Mouse (Mus musculus) hindbrain, embryonic 11.5 days (tissue): ENCODE data around the gene Sertad2. TPM values are rescaled to one million over a fixed set of nuclear protein-coding genes. Genes with fewer than 3 reads are reported as not detected.

Experiments used
- ATAC-seq: fragments of 200-750 bp; cut with Nextera tagmentation; 2 replicates; pipeline ENCODE4 v1.8.0; 2017; ENCODE audit warnings: mild to moderate bottlenecking, moderate TSS enrichment, moderate library complexity; ENCODE audit not compliant: low FRiP score
- DNase-seq: peaks from one replicate; pipeline ENCODE4 v3.0.0-alpha.2; 2015; ENCODE audit warnings: low spot score
- H3K27ac ChIP-seq: fragments of 300-500 bp; sonication (generic); 2 replicates; pipeline ENCODE4 v1.5.1; 2014; ENCODE audit warnings: mild to moderate bottlenecking, low read depth, low read length
- H3K27me3 ChIP-seq: fragments of 300-500 bp; sonication (generic); 2 replicates; pipeline ENCODE4 v1.6.1; 2014; ENCODE audit warnings: mild to moderate bottlenecking, low read length, moderate library complexity, mixed read lengths; ENCODE audit not compliant: control insufficient read depth, insufficient read depth
- H3K36me3 ChIP-seq: fragments of 300-500 bp; sonication (generic); 2 replicates; pipeline ENCODE4 v1.6.1; 2014; ENCODE audit warnings: mild to moderate bottlenecking, low read length, moderate library complexity, mixed read lengths; ENCODE audit not compliant: control insufficient read depth, insufficient read depth
- H3K4me1 ChIP-seq: fragments of 300-500 bp; sonication (generic); replicated peaks from 2 replicates; pipeline ENCODE4 v1.6.1; 2014; ENCODE audit warnings: low read length, mixed read lengths; ENCODE audit not compliant: control insufficient read depth, insufficient read depth
- H3K4me2 ChIP-seq: fragments of 300-500 bp; sonication (generic); replicated peaks from 2 replicates; pipeline ENCODE4 v1.6.1; 2014; ENCODE audit warnings: mild to moderate bottlenecking, low read depth, low read length
- H3K4me3 ChIP-seq: fragments of 300-500 bp; sonication (generic); 2 replicates; pipeline ENCODE4 v1.5.1; 2014; ENCODE audit warnings: low read depth, low read length
- H3K9ac ChIP-seq: fragments of 300-500 bp; sonication (generic); 2 replicates; pipeline ENCODE4 v1.6.1; 2014; ENCODE audit warnings: low read depth, low read length
- H3K9me3 ChIP-seq: fragments of 300-500 bp; sonication (generic); 2 replicates; pipeline ENCODE4 v1.6.1; 2016; ENCODE audit warnings: low read length; ENCODE audit not compliant: control insufficient read depth
- WGBS: fragments of 180-500 bp; shearing (Covaris S2); extraction: QIAGEN DNeasy Blood & Tissue Kit; methylation state at CpG from one replicate; pipeline ENCODE4 v1.1.7; 2014; 5-methylcytosine and 5-hydroxymethylcytosine counted together
- polyA plus RNA-seq: library from polyadenylated mRNA; unstranded; fragments of >200 nt; fragmentation: Nextera tagmentation; extraction: Ambion mirVana; gene quantifications from 2 replicates; pipeline ENCODE4 v1.2.1, GENCODE M21; 2014

Gene Sertad2
- polyA plus RNA-seq, 1 experiment from 2014 or later, result 24.4 TPM

GRCm38 (mm10) chr11:20524435-20524834 lies 18.6 kb upstream of the Sertad2 start:
- H3K9me3 ChIP-seq, result no peaks in the 10 kb centered on the region
- H3K36me3 ChIP-seq, result no peaks in the 10 kb centered on the region
- 85% methylated on average over 1 of the region's 1 CpGs for WGBS
- no peak overlapping the region for H3K9ac ChIP-seq
- no peak overlapping the region for H3K4me2 ChIP-seq
- no peak for ATAC-seq
- H3K27ac ChIP-seq, result no peak overlapping the region
- H3K4me3 ChIP-seq, result no peak overlapping the region
- no peaks in the 10 kb centered on the region for H3K27me3 ChIP-seq
- DNase-seq, result no peak
- no peaks in the 10 kb centered on the region for H3K4me1 ChIP-seq

DNA sequence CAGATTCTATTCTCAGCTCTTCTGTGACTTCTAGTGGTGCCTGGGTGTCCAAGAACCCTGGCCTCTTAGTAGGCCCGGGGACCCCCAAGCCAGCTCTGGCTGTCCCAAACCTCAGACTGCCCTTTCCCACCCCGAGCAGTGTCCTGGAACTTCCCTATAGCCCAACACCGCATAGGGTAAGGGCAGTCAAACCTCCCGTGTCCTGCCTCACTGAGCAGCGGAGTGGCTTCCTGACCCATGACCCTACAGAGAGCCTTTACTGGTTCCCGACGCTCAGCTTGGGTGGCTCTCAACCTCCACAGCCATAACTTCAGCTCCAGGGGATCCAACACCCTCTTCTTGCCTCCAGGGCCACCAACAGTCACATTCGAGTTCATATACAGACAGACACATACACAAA lies 17.1 kb upstream of the Sertad2 start:
- WGBS, result 69% methylated on average over 8 of the region's 8 CpGs
- no peak overlapping the region for H3K27ac ChIP-seq
- no peaks in the 10 kb centered on the region for H3K9me3 ChIP-seq
- H3K4me1 ChIP-seq, result no peaks in the 10 kb centered on the region
- DNase-seq (no peak), ATAC-seq (no peak)
- H3K36me3 ChIP-seq, result no peaks in the 10 kb centered on the region
- no peaks in the 10 kb centered on the region for H3K27me3 ChIP-seq
- no peak overlapping the region for H3K4me3 ChIP-seq
- no peak overlapping the region for H3K4me2 ChIP-seq
- no peak overlapping the region for H3K9ac ChIP-seq

- Histone ChIP-seq H3K36me3 (no peaks in the 10 kb centered on the region), H3K4me1 (no peaks in the 10 kb centered on the region), H3K4me3 (no peak overlapping the region), H3K27me3 (no peaks in the 10 kb centered on the region), H3K9ac (no peak overlapping the region), H3K9me3 (no peaks in the 10 kb centered on the region), H3K4me2 (no peak overlapping the region), H3K27ac (no peak overlapping the region)
- ATAC-seq (no peak), DNase-seq (no peak)
- WGBS, result 88% methylated on average over 3 of the region's 3 CpGs
Observed at GRCm38 (mm10) chr11:20527901-20528300, 15.2 kb upstream of the Sertad2 start.

- no peaks in the 10 kb centered on the region for H3K36me3 ChIP-seq
- no peak; the same call in 1 of the 2 replicates for ATAC-seq
- H3K4me3 ChIP-seq, result peak overlapping the region; percentile 47
- H3K4me2 ChIP-seq, result peak overlapping the region; percentile 81
- no peaks in the 10 kb centered on the region for H3K27me3 ChIP-seq
- H3K9me3 ChIP-seq, result no peaks in the 10 kb centered on the region
- no peaks in the 10 kb centered on the region for H3K4me1 ChIP-seq
- WGBS, result 35% methylated on average over 1 of the region's 1 CpGs
- H3K27ac ChIP-seq, result no peak overlapping the region
- peak overlapping the region; percentile 70 for H3K9ac ChIP-seq
- DNase-seq, result no peak
Observed at GRCm38 (mm10) chr11:20531682-20531991, 11.4 kb upstream of the Sertad2 start.

DNA sequence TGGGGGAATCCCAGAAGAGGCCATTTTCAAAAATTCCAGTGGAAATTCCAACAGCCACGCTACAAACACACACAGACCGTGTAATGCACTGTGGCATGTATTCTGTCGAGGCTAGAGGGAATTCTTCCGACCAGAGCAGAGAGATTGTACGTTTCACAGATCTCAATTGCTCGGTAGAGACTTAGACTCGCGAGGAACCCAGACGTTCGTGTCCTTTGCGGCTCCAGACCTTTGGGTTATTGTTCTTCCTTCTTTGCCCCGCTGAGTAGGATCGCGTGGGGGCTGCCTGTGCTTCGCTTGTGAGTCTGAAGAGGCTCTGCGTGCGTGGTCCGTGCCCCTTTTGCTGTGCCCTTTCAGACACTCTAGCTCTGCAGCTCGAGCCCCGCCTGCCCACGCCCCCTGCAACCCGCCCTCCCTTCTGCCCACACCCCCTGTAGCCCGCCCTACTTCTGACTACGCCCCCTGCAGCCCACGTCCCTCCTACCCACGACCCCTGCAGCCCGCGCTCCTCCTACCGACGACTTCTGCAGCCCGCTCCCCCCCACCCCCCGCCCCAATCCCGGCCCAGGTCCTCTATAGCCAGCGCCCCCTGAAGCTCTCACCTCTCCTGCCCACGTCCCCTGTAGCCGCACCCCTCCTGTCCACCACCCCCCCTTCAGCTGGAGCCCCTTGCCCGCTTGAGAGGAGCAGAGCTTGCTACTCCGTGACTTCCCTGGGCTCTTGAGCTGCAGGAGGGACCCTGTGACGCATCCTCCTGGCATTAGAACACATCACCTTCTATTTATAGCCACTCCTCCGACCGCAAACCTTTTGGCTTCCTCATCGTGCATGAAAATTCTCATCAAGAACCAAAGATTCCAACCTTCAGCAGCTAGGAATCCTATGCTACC lies 10.8 kb upstream of the Sertad2 start:
- under 1% methylated on average over 31 of the region's 42 CpGs for WGBS
- H3K4me1 ChIP-seq, result no peaks in the 10 kb centered on the region
- H3K36me3 ChIP-seq, result no peaks in the 10 kb centered on the region
- H3K4me2 ChIP-seq, result peak overlapping the region; percentile 81
- no peak overlapping the region for H3K27ac ChIP-seq
- no peaks in the 10 kb centered on the region for H3K9me3 ChIP-seq
- H3K27me3 ChIP-seq, result no peaks in the 10 kb centered on the region
- H3K9ac ChIP-seq, result peak overlapping the region; percentile 70
- ATAC-seq (peak; percentile 90), DNase-seq (peak; percentile 72)
- H3K4me3 ChIP-seq, result peak overlapping the region; percentile 47

DNA sequence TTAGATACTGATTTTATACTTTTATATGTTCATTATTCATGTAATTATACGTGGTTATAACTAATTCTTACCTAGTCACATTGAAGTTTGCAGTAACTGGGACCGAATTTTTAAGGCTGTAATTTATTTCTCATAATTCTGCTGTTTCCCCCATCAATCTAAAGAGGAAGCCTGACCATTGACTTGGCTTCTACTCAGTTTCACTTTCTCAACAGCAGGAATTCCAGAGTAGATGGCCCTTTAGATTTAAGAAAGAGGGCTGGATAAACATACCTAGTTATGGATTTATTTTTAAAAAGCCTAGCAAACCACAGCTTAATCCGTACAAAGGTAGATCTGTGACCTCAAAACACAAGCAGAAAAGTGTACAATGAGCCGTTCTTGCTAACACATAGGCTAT lies 9.8 kb upstream of the Sertad2 start:
- 86% methylated on average over 4 of the region's 4 CpGs for WGBS
- no peak for DNase-seq
- H3K4me1 ChIP-seq, result no peaks in the 10 kb centered on the region
- no peak overlapping the region for H3K4me3 ChIP-seq
- no peaks in the 10 kb centered on the region for H3K9me3 ChIP-seq
- no peak for ATAC-seq
- H3K27ac ChIP-seq, result no peak overlapping the region
- no peak overlapping the region for H3K9ac ChIP-seq
- no peaks in the 10 kb centered on the region for H3K27me3 ChIP-seq
- H3K36me3 ChIP-seq, result no peaks in the 10 kb centered on the region
- H3K4me2 ChIP-seq, result no peak overlapping the region

DNA sequence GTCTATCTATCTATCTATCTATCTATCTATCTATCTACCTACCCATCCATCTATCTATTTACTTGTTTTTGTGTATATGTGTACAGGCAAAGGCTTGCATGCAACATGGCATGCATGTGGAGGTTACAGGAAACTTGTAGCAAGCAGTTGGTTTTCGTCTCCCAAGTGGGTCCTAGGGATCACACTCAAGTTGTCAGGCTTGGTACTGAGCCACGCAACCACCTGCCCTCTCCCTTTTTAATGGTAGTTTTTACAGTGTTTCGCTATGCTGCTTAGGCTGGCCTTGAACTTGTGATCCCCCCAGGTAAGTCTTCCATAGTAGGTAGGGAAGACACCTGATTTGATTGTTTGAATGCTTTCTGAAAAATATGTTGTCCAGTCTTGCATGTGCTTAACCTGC lies 5.8 kb upstream of the Sertad2 start:
- no peaks in the 10 kb centered on the region for H3K27me3 ChIP-seq
- H3K27ac ChIP-seq, result no peak overlapping the region
- ATAC-seq (no peak), DNase-seq (no peak)
- no peak overlapping the region for H3K4me2 ChIP-seq
- 93% methylated on average over 3 of the region's 3 CpGs for WGBS
- H3K4me3 ChIP-seq, result no peak overlapping the region
- no peaks in the 10 kb centered on the region; the same call in 1 of the 2 replicates for H3K4me1 ChIP-seq
- no peaks in the 10 kb centered on the region for H3K36me3 ChIP-seq
- H3K9ac ChIP-seq, result no peak overlapping the region
- no peaks in the 10 kb centered on the region for H3K9me3 ChIP-seq

GRCm38 (mm10) chr11:20538496-20538895 lies 4.6 kb upstream of the Sertad2 start:
- no peak for DNase-seq
- WGBS, result 78% methylated on average over 3 of the region's 3 CpGs
- Histone ChIP-seq H3K9me3 (no peaks in the 10 kb centered on the region), H3K4me1 (no peaks in the 10 kb centered on the region; the same call in 1 of the 2 replicates), H3K9ac (no peak overlapping the region), H3K4me3 (no peak overlapping the region), H3K27me3 (no peaks in the 10 kb centered on the region), H3K4me2 (no peak overlapping the region), H3K27ac (no peak overlapping the region), H3K36me3 (no peaks in the 10 kb centered on the region)
- ATAC-seq, result no peak

- H3K27me3 ChIP-seq, result no peaks in the 10 kb centered on the region
- no peak for ATAC-seq
- no peak for DNase-seq
- H3K27ac ChIP-seq, result no peak overlapping the region
- H3K9me3 ChIP-seq, result no peaks in the 10 kb centered on the region
- H3K4me2 ChIP-seq, result no peak overlapping the region
- 79% methylated on average over 3 of the region's 3 CpGs for WGBS
- H3K36me3 ChIP-seq, result no peaks in the 10 kb centered on the region
- no peaks in the 10 kb centered on the region; the same call in 1 of the 2 replicates for H3K4me1 ChIP-seq
- H3K9ac ChIP-seq, result no peak overlapping the region
- no peak overlapping the region for H3K4me3 ChIP-seq
Observed at GRCm38 (mm10) chr11:20541280-20541679, 1.8 kb upstream of the Sertad2 start.
